In genomic region chr9:103449092-103449491, GRCm38 (mm10) we compare ENCODE assay signal across 13 mouse cellular contexts. TPM values are rescaled to one million over a fixed set of nuclear protein-coding genes. Genes with fewer than 3 reads are reported as not detected.
DNase-seq lines count a peak whose midpoint lies in the region; ATAC-seq and TF ChIP-seq lines count a peak whose summit lies in the region.
"Had no signal": no experiment of that assay in that cellular context is flagged by ENCODE, and none has a peak within 500 bp of the region (broad histone marks: within the 10 kb centered on the region; RNA-seq: fewer than 3 reads in every experiment).

No protein-coding gene starts in this region.

- H3K4me2 ChIP-seq in liver, embryonic 12.5 days, result no peak overlapping the region
- H3K4me2 ChIP-seq: liver, embryonic 15.5 days; midbrain, embryonic 15.5 days had no signal

- H3K27ac ChIP-seq in bone marrow, adult 2 months (ENCODE audit: control insufficient read depth, insufficient read depth, low read depth, low read length, poor library complexity), result peak overlapping the region; percentile 84; the same call in 1 of the 2 replicates
- H3K27ac ChIP-seq in liver, embryonic 12.5 days, result no peak overlapping the region
- H3K27ac ChIP-seq: left cerebral cortex, adult 2 months; liver, embryonic 15.5 days; midbrain, embryonic 15.5 days had no signal

- 3% methylated on average over 7 of the region's 7 CpGs for WGBS in bone marrow, adult 2 months
- WGBS in liver, embryonic 12.5 days (ENCODE audit: insufficient replicate concordance), result 24% methylated on average over 7 of the region's 7 CpGs

- peak; percentile 57 for ATAC-seq in CD4-positive, CD25-positive, alpha-beta regulatory T cell, adult 4 months
- ATAC-seq in liver, embryonic 12.5 days, result no peak
- ATAC-seq: midbrain, embryonic 15.5 days; Patski had no signal

- peaks cover 4% of the 10 kb centered on the region for H3K27me3 ChIP-seq in megakaryocyte, embryonic 14.5 days (replicated peaks)
- H3K27me3 ChIP-seq in splenic B cell, adult 2 months (ENCODE audit: control insufficient read depth, insufficient read depth, low read length, poor library complexity, severe bottlenecking), result no peaks in the 10 kb centered on the region
- H3K27me3 ChIP-seq in liver, embryonic 12.5 days (replicated peaks), result no peaks in the 10 kb centered on the region
- H3K27me3 ChIP-seq: liver, embryonic 15.5 days; midbrain, embryonic 15.5 days had no signal

- H3K4me1 ChIP-seq in bone marrow, adult 2 months (ENCODE audit: control insufficient read depth, insufficient read depth, low read length), result peaks cover 2% of the 10 kb centered on the region
- peaks cover 17% of the 10 kb centered on the region for H3K4me1 ChIP-seq in megakaryocyte, embryonic 14.5 days
- H3K4me1 ChIP-seq in liver, embryonic 12.5 days, result 0 out of 2 replicates have a peak, but pooled peaks cover 3% of the 10 kb centered on the region
- H3K4me1 ChIP-seq: liver, embryonic 15.5 days had no signal

- H3K4me3 ChIP-seq in bone marrow, adult 2 months (replicated peaks; ENCODE audit: control insufficient read depth, low read depth, low read length), result no peak overlapping the region
- peak overlapping the region; percentile 80 for H3K4me3 ChIP-seq in megakaryocyte, embryonic 14.5 days (replicated peaks)
- H3K4me3 ChIP-seq in liver, embryonic 12.5 days, result no peak overlapping the region
- H3K4me3 ChIP-seq: left cerebral cortex, adult 2 months; liver, embryonic 15.5 days; midbrain, embryonic 15.5 days had no signal

- H3K36me3 ChIP-seq in megakaryocyte, embryonic 14.5 days (replicated peaks; ENCODE audit: low read length), result no peaks in the 10 kb centered on the region
- H3K36me3 ChIP-seq in splenic B cell, adult 2 months (ENCODE audit: control insufficient read depth, insufficient read depth, low read length, poor library complexity, severe bottlenecking), result no peaks in the 10 kb centered on the region; the same call in 1 of the 2 replicates
- H3K36me3 ChIP-seq in liver, embryonic 12.5 days, result no peaks in the 10 kb centered on the region
- H3K36me3 ChIP-seq: liver, embryonic 15.5 days; midbrain, embryonic 15.5 days had no signal

- no peak; the same call in 1 of the 2 replicates for TF ChIP-seq CTCF in bone marrow, adult 2 months (IDR thresholded peaks at IDR 0.05; ENCODE audit: control insufficient read depth, insufficient read depth, low read length)

- peak; percentile 95 for DNase-seq in splenic B cell, adult 2 months (ENCODE audit: low read depth, low spot score)
- no peak for DNase-seq in right cerebral cortex, adult 2 months (ENCODE audit: low spot score in 2 of 2)
- DNase-seq in cerebellum, adult 11 months, result no peak
- DNase-seq in layer of hippocampus, postnatal 10 days (ENCODE audit: low spot score in 2 of 2), result no peak

- no peak for TF ChIP-seq POLR2A in bone marrow, adult 2 months (IDR thresholded peaks at IDR 0.05; ENCODE audit: borderline replicate concordance, control insufficient read depth, low read depth, low read length)

- no peak overlapping the region for H3K9ac ChIP-seq in liver, embryonic 12.5 days
- H3K9ac ChIP-seq: liver, embryonic 15.5 days; midbrain, embryonic 15.5 days had no signal

- H3K9me3 ChIP-seq in megakaryocyte, embryonic 14.5 days, result peaks cover 9% of the 10 kb centered on the region
- H3K9me3 ChIP-seq in liver, embryonic 12.5 days (replicated peaks), result 0 out of 2 replicates have a peak, but pooled peaks cover 5% of the 10 kb centered on the region
- H3K9me3 ChIP-seq: liver, embryonic 15.5 days; midbrain, embryonic 15.5 days had no signal

RNA-seq across cellular contexts. Expression of gene Bfsp2, which starts 31.1 kb away (rescaled TPM):
- 1 to 10 TPM in 1 of 2 experiments, under 1 TPM in 1; 0.54 to 4.1 TPM for polyA plus RNA-seq in CD4-positive, CD25-positive, alpha-beta regulatory T cell, adult 4 months (2017; shearing (Covaris generic))
- polyA plus RNA-seq in bone marrow, adult 2 months (2011; ENCODE audit: insufficient read depth, insufficient read length, low replicate concordance, missing spikeins), result 11.3 and 13.3 TPM in 2 replicates
- 0.95 TPM in 1 of 2 replicates, not detected in the other for polyA plus RNA-seq in megakaryocyte, embryonic 14.5 days (2012; ENCODE audit: insufficient read depth, low replicate concordance)
- polyA plus RNA-seq in liver, embryonic 12.5 days (2016; fragmentation: Nextera tagmentation; extraction: Ambion mirVana), result 0.41 and 0.62 TPM in 2 replicates
- 1 to 10 TPM; 2.2 to 3.6 TPM for total RNA-seq in layer of hippocampus, postnatal 10 days (2021)
- total RNA-seq: adrenal gland, postnatal 4 days had no signal
- polyA plus RNA-seq: Patski had no signal
